Mouse (Mus musculus) ES-E14 (cell line): ENCODE data around the gene Dmrt1.

Experiments
- CHD2 ChIP-seq: IDR thresholded peaks from 2 replicates; pipeline ENCODE4 v1.6.1; 2014; ENCODE audit warnings: mild to moderate bottlenecking, low read depth, low read length, inconsistent platforms
- HCFC1 ChIP-seq: IDR thresholded peaks from 2 replicates; pipeline ENCODE4 v1.6.1; 2012; ENCODE audit warnings: low read length, inconsistent platforms, borderline replicate concordance; ENCODE audit not compliant: insufficient read depth
- MAFK ChIP-seq: IDR thresholded peaks from 2 replicates; pipeline ENCODE4 v1.6.1; 2014; ENCODE audit warnings: mild to moderate bottlenecking, low read depth, low read length, inconsistent platforms; ENCODE audit not compliant: insufficient read depth
- ZC3H11A ChIP-seq: IDR thresholded peaks from 2 replicates; pipeline ENCODE4 v1.6.1; 2012; ENCODE audit warnings: low read depth, mild to moderate bottlenecking, inconsistent platforms, low read length, borderline replicate concordance
- ZNF384 ChIP-seq: IDR thresholded peaks from 2 replicates; pipeline ENCODE4 v1.6.1; 2012; ENCODE audit warnings: low read depth, low read length, inconsistent platforms

DNA sequence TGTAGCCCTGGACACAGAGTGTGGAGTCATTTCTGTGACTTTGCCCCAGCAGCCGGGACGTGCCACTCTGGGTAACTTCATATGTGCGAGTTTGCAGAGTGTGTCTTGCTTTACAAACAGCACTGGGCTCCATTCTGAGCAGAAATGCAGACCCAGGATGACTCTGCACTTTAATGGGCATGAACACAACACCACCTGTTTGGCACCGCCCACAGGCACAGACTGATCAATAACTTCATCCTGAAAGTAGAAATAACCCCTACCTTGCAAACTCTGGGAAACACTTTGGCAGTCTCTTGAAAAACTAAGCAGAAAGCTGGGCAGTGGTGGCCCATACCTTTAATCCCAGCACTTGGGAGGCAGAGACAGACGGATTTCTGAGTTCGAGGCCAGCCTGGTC, 24.6 kb upstream of the Dmrt1 start:
- TF ChIP-seq ZNF384 (no peak), MAFK (peak; percentile 90), HCFC1 (no peak), CHD2 (no peak), ZC3H11A (no peak)
